9 mouse cellular contexts compared by ENCODE assay signal in the genomic region with DNA sequence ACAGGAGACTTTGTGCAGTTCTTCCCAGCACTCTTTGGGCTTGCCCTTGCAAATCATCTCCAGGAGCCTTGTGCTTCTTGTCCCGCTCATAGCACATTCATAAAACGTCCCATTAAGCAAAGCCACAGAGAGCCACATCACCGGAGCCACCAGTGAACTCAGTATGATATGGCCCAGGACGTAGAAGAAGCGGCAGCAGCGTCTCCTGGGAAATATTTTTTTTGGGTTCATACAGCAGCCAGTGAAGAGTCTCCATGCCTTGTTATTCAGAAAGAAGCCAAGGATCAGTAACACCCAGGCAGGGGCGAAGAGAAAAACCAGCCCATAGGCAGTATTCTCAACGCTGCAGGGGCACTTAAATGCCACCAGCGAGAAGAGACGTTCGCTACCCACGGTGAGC. TPM values are rescaled to one million over a fixed set of nuclear protein-coding genes. Genes with fewer than 3 reads are reported as not detected.
A peak's percentile ranks its signal among the peaks of the same experiment; 100 is the strongest.
DNase-seq lines count a peak whose midpoint lies in the region; ATAC-seq and TF ChIP-seq lines count a peak whose summit lies in the region.
"Had no signal": no experiment of that assay in that cellular context is flagged by ENCODE, and none has a peak within 500 bp of the region (broad histone marks: within the 10 kb centered on the region; RNA-seq: fewer than 3 reads in every experiment).

No protein-coding gene starts in this region.

- no peak for TF ChIP-seq CTCF in left cerebral cortex, adult 2 months (IDR thresholded peaks at IDR 0.05)

- no peaks in the 10 kb centered on the region for H3K4me1 ChIP-seq in embryonic facial prominence, embryonic 15.5 days
- H3K4me1 ChIP-seq in intestine, embryonic 14.5 days (replicated peaks; ENCODE audit: control insufficient read depth, insufficient read depth, low read length) = 0 out of 2 replicates have a peak, but pooled peaks cover 3% of the 10 kb centered on the region
- no peaks in the 10 kb centered on the region for H3K4me1 ChIP-seq in neural tube, embryonic 14.5 days (ENCODE audit: control insufficient read depth, insufficient read depth, low read length)

- no peak overlapping the region for H3K9ac ChIP-seq in embryonic facial prominence, embryonic 15.5 days
- H3K9ac ChIP-seq in intestine, embryonic 14.5 days (ENCODE audit: low read length) = peak overlapping the region; percentile 23
- H3K9ac ChIP-seq in neural tube, embryonic 14.5 days (replicated peaks; ENCODE audit: low read depth, low read length) = peak overlapping the region; percentile 29; the same call in 1 of the 2 replicates

- intact Hi-C loops in left cerebral cortex, adult 2 months (cut with DNase I) = loop anchor here (1.0 to 2.0 kb wide), 2 partner anchors 60 to 187 kb away; partner anchors contain the start of gene Tspyl1

- H3K36me3 ChIP-seq in embryonic facial prominence, embryonic 15.5 days = no peaks in the 10 kb centered on the region
- no peaks in the 10 kb centered on the region for H3K36me3 ChIP-seq in intestine, embryonic 14.5 days (ENCODE audit: control insufficient read depth, insufficient read depth, low read length)
- no peaks in the 10 kb centered on the region for H3K36me3 ChIP-seq in neural tube, embryonic 14.5 days (ENCODE audit: control insufficient read depth, insufficient read depth, low read length)

- H3K4me2 ChIP-seq in embryonic facial prominence, embryonic 15.5 days (replicated peaks) = peak overlapping the region; percentile 45
- H3K4me2 ChIP-seq in intestine, embryonic 14.5 days (ENCODE audit: low read length) = peak overlapping the region; percentile 42
- H3K4me2 ChIP-seq in neural tube, embryonic 14.5 days (ENCODE audit: low read depth, low read length) = peak overlapping the region; percentile 38

- DNase-seq in left cerebral cortex, adult 2 months (ENCODE audit: extremely low spot score in 1 of 2, low spot score in 2 of 2) = no peak
- no peak for DNase-seq in left cerebral cortex, adult 11 months (ENCODE audit: low spot score)
- no peak for DNase-seq in intestine, embryonic 14.5 days (ENCODE audit: low spot score)
- no peak for DNase-seq in adrenal gland, adult 8-10 months
- no peak for DNase-seq in adrenal gland, adult 18-20 months (ENCODE audit: low spot score in 2 of 2)
- no peak for DNase-seq in urinary bladder, postnatal 10 days (ENCODE audit: low spot score)

- H3K4me3 ChIP-seq in left cerebral cortex, adult 2 months = peak overlapping the region; percentile 45
- peak overlapping the region; percentile 29 for H3K4me3 ChIP-seq in embryonic facial prominence, embryonic 15.5 days (replicated peaks)
- peak overlapping the region; percentile 20 for H3K4me3 ChIP-seq in intestine, embryonic 14.5 days (ENCODE audit: low read depth, low read length)
- H3K4me3 ChIP-seq in neural tube, embryonic 14.5 days (ENCODE audit: low read depth, low read length) = peak overlapping the region; percentile 10; the same call in 1 of the 2 replicates

- 50% methylated on average over 12 of the region's 12 CpGs for WGBS in embryonic facial prominence, embryonic 15.5 days
- WGBS in intestine, embryonic 14.5 days = 64% methylated on average over 12 of the region's 12 CpGs
- WGBS in neural tube, embryonic 14.5 days = 54% methylated on average over 12 of the region's 12 CpGs

- no peaks in the 10 kb centered on the region for H3K27me3 ChIP-seq in embryonic facial prominence, embryonic 15.5 days
- H3K27me3 ChIP-seq in intestine, embryonic 14.5 days (replicated peaks; ENCODE audit: control insufficient read depth, insufficient read depth, low read length) = no peaks in the 10 kb centered on the region
- H3K27me3 ChIP-seq in neural tube, embryonic 14.5 days (ENCODE audit: control insufficient read depth, insufficient read depth, low read length) = no peaks in the 10 kb centered on the region

- ATAC-seq in embryonic facial prominence, embryonic 15.5 days (ENCODE audit: insufficient number of reproducible peaks, low FRiP score, low TSS enrichment, low read depth) = no peak
- no peak for ATAC-seq in intestine, embryonic 14.5 days (replicated peaks; ENCODE audit: low FRiP score, low TSS enrichment, low read depth)
- peak; percentile 31 for ATAC-seq in neural tube, embryonic 14.5 days (ENCODE audit: low read depth)

- no peaks in the 10 kb centered on the region for H3K9me3 ChIP-seq in embryonic facial prominence, embryonic 15.5 days (replicated peaks)
- no peaks in the 10 kb centered on the region for H3K9me3 ChIP-seq in intestine, embryonic 14.5 days (ENCODE audit: control insufficient read depth, low read length)
- no peaks in the 10 kb centered on the region for H3K9me3 ChIP-seq in neural tube, embryonic 14.5 days (ENCODE audit: control insufficient read depth, low read length)

- peak overlapping the region; percentile 77 for H3K27ac ChIP-seq in left cerebral cortex, adult 2 months
- H3K27ac ChIP-seq in embryonic facial prominence, embryonic 15.5 days (replicated peaks) = no peak overlapping the region; the same call in 1 of the 2 replicates
- H3K27ac ChIP-seq in intestine, embryonic 14.5 days (ENCODE audit: low read depth) = no peak overlapping the region
- H3K27ac ChIP-seq in neural tube, embryonic 14.5 days (ENCODE audit: low read depth, low read length) = no peak overlapping the region

RNA-seq across cellular contexts. Expression of gene Calhm5, which starts 0.4 kb away (rescaled TPM):
- 1 to 10 TPM; 2.7 to 3.2 TPM for total RNA-seq in left cerebral cortex, adult 2 months (2021)
- 1.7 and 1.9 TPM in 2 replicates for polyA plus RNA-seq in embryonic facial prominence, embryonic 15.5 days (2015; fragmentation: Nextera tagmentation; extraction: Ambion mirVana)
- polyA plus RNA-seq in intestine, embryonic 14.5 days (2014; fragmentation: Nextera tagmentation; extraction: Ambion mirVana) = 0.75 and 0.97 TPM in 2 replicates
- polyA plus RNA-seq in neural tube, embryonic 14.5 days (2014; fragmentation: Nextera tagmentation; extraction: Ambion mirVana) = 0.71 and 1.1 TPM in 2 replicates
- under 1 TPM; 0.22 to 0.54 (median 0.28) TPM for total RNA-seq in adrenal gland, adult 8-10 months (2022)
- under 1 TPM; 0.32 to 0.33 TPM for total RNA-seq in adrenal gland, adult 18-20 months (2021)

RNA-seq across cellular contexts. Expression of gene Calhm6, which starts 31.8 kb away (rescaled TPM):
- total RNA-seq in left cerebral cortex, adult 2 months (2021) = under 1 TPM in 1 of 2 experiments, not detected in 1; 0.33 TPM
- polyA plus RNA-seq in embryonic facial prominence, embryonic 15.5 days (2015; fragmentation: Nextera tagmentation; extraction: Ambion mirVana) = 1.4 and 1.9 TPM in 2 replicates
- polyA plus RNA-seq in intestine, embryonic 14.5 days (2014; fragmentation: Nextera tagmentation; extraction: Ambion mirVana) = 1.7 and 2.6 TPM in 2 replicates
- 0.66 and 0.75 TPM in 2 replicates for polyA plus RNA-seq in neural tube, embryonic 14.5 days (2014; fragmentation: Nextera tagmentation; extraction: Ambion mirVana)
- total RNA-seq in adrenal gland, adult 8-10 months (2022) = 1 to 10 TPM in 1 of 4 experiments, under 1 TPM in 3; 0.59 to 1.1 (median 0.74) TPM
- under 1 TPM; 0.45 to 0.56 TPM for total RNA-seq in adrenal gland, adult 18-20 months (2021)

RNA-seq across cellular contexts. Expression of gene Calhm4, which starts 51.9 kb away (rescaled TPM):
- total RNA-seq in left cerebral cortex, adult 2 months (2021) = not detected
- polyA plus RNA-seq in embryonic facial prominence, embryonic 15.5 days (2015; fragmentation: Nextera tagmentation; extraction: Ambion mirVana) = 0.43 and 0.98 TPM in 2 replicates
- not detected in 2 replicates for polyA plus RNA-seq in intestine, embryonic 14.5 days (2014; fragmentation: Nextera tagmentation; extraction: Ambion mirVana)
- not detected in 2 replicates for polyA plus RNA-seq in neural tube, embryonic 14.5 days (2014; fragmentation: Nextera tagmentation; extraction: Ambion mirVana)
- not detected for total RNA-seq in adrenal gland, adult 8-10 months (2022)
- total RNA-seq in adrenal gland, adult 18-20 months (2021) = not detected
- polyA plus RNA-seq: large intestine, adult 2 months had no signal

RNA-seq across cellular contexts. Expression of gene Trappc3l, which starts 58.6 kb away (rescaled TPM):
- under 1 TPM in 1 of 2 experiments, not detected in 1; 0.43 TPM for total RNA-seq in left cerebral cortex, adult 2 months (2021)
- polyA plus RNA-seq in embryonic facial prominence, embryonic 15.5 days (2015; fragmentation: Nextera tagmentation; extraction: Ambion mirVana) = not detected in 2 replicates
- polyA plus RNA-seq in intestine, embryonic 14.5 days (2014; fragmentation: Nextera tagmentation; extraction: Ambion mirVana) = not detected in 2 replicates
- 0.63 TPM in 1 of 2 replicates, not detected in the other for polyA plus RNA-seq in neural tube, embryonic 14.5 days (2014; fragmentation: Nextera tagmentation; extraction: Ambion mirVana)
- total RNA-seq in adrenal gland, adult 8-10 months (2022) = not detected
- total RNA-seq in adrenal gland, adult 18-20 months (2021) = not detected
- polyA plus RNA-seq: large intestine, adult 2 months had no signal
